Mouse (Mus musculus) embryonic facial prominence, embryonic 14.5 days (tissue): ENCODE measurements at regions not wholly inside any gene's neighbourhood (a gene's known extent, or its start where the extent isn't known, plus 50 kb on each side); places are given as distances from the start of the nearest gene placed in this dataset.
A peak's percentile ranks its signal among the peaks of the same experiment; 100 is the strongest.

Experiments used
- ATAC-seq: fragments of 200-750 bp; cut with Nextera tagmentation; 2 replicates; pipeline ENCODE4 v1.8.0; 2017; ENCODE audit warnings: low read depth, moderate number of reproducible peaks, moderate TSS enrichment
- DNase-seq: peaks from one replicate; pipeline ENCODE4 v3.0.0-alpha.2; 2015; ENCODE audit warnings: low spot score
- H3K27ac ChIP-seq: fragments of 300-500 bp; sonication (generic); replicated peaks from 2 replicates; pipeline ENCODE4 v1.5.1; 2014; ENCODE audit warnings: low read depth, mild to moderate bottlenecking, low read length, moderate library complexity
- H3K27me3 ChIP-seq: fragments of 300-500 bp; sonication (generic); replicated peaks from 2 replicates; pipeline ENCODE4 v1.6.1; 2014; ENCODE audit warnings: low read length; ENCODE audit not compliant: control insufficient read depth, insufficient read depth
- H3K36me3 ChIP-seq: fragments of 300-500 bp; sonication (generic); 2 replicates; pipeline ENCODE4 v1.6.1; 2014; ENCODE audit warnings: low read length, mixed read lengths; ENCODE audit not compliant: control insufficient read depth, insufficient read depth
- H3K4me1 ChIP-seq: fragments of 300-500 bp; sonication (generic); 2 replicates; pipeline ENCODE4 v1.6.1; 2014; ENCODE audit warnings: antibody characterized with exemption, low read length; ENCODE audit not compliant: control insufficient read depth, insufficient read depth
- H3K4me2 ChIP-seq: fragments of 300-500 bp; sonication (generic); 2 replicates; pipeline ENCODE4 v1.6.1; 2014; ENCODE audit warnings: low read depth, mild to moderate bottlenecking, low read length, moderate library complexity, mixed read lengths
- H3K4me3 ChIP-seq: fragments of 300-500 bp; sonication (generic); 2 replicates; pipeline ENCODE4 v1.5.1; 2014; ENCODE audit warnings: low read depth, mild to moderate bottlenecking, low read length
- H3K9ac ChIP-seq: fragments of 300-500 bp; sonication (generic); 2 replicates; pipeline ENCODE4 v1.6.1; 2014; ENCODE audit warnings: low read depth, mild to moderate bottlenecking, low read length, moderate library complexity, mixed read lengths
- H3K9me3 ChIP-seq: fragments of 300-500 bp; sonication (generic); 2 replicates; pipeline ENCODE4 v1.6.1; 2016; ENCODE audit warnings: low read length; ENCODE audit not compliant: control insufficient read depth
- WGBS: fragments of 180-500 bp; shearing (Covaris S2); extraction: QIAGEN DNeasy Blood & Tissue Kit; methylation state at CpG from one replicate; pipeline ENCODE4 v1.1.7; 2014; 5-methylcytosine and 5-hydroxymethylcytosine counted together

- Histone ChIP-seq H3K9ac (no peak overlapping the region), H3K27ac (no peak overlapping the region), H3K36me3 (no peaks in the 10 kb centered on the region), H3K9me3 (no peaks in the 10 kb centered on the region), H3K4me3 (no peak overlapping the region), H3K4me2 (no peak overlapping the region), H3K27me3 (no peaks in the 10 kb centered on the region), H3K4me1 (no peaks in the 10 kb centered on the region)
- ATAC-seq (no peak), DNase-seq (no peak)
- 81% methylated on average over 7 of the region's 7 CpGs for WGBS
These were observed 96.4 kb downstream of the Nedd1 start for GRCm38 (mm10) chr10:92625781-92626180.

- no peaks in the 10 kb centered on the region for H3K36me3 ChIP-seq
- H3K9ac ChIP-seq = no peak overlapping the region
- no peaks in the 10 kb centered on the region for H3K4me1 ChIP-seq
- H3K27ac ChIP-seq = no peak overlapping the region
- H3K9me3 ChIP-seq = no peaks in the 10 kb centered on the region
- 65% methylated on average over 4 of the region's 5 CpGs for WGBS
- ATAC-seq = no peak
- no peak overlapping the region for H3K4me3 ChIP-seq
- H3K4me2 ChIP-seq = no peak overlapping the region
- DNase-seq = peak; percentile 45
- H3K27me3 ChIP-seq = no peaks in the 10 kb centered on the region
These were observed 106.4 kb downstream of the Nedd1 start for GRCm38 (mm10) chr10:92615684-92616379.

- Histone ChIP-seq H3K9me3 (no peaks in the 10 kb centered on the region), H3K4me1 (no peaks in the 10 kb centered on the region), H3K27me3 (no peaks in the 10 kb centered on the region), H3K36me3 (no peaks in the 10 kb centered on the region), H3K9ac (no peak overlapping the region), H3K27ac (no peak overlapping the region), H3K4me2 (no peak overlapping the region), H3K4me3 (no peak overlapping the region)
- 70% methylated on average over 6 of the region's 6 CpGs for WGBS
- no peak for ATAC-seq
- DNase-seq = no peak
These were observed 107.9 kb downstream of the Nedd1 start for GRCm38 (mm10) chr10:92614341-92614740.

GRCm38 (mm10) chr10:92611060-92611459, 111.2 kb downstream of the Nedd1 start:
- H3K4me2 ChIP-seq = no peak overlapping the region
- H3K9ac ChIP-seq = no peak overlapping the region
- H3K36me3 ChIP-seq = no peaks in the 10 kb centered on the region
- H3K27me3 ChIP-seq = no peaks in the 10 kb centered on the region
- H3K27ac ChIP-seq = no peak overlapping the region
- H3K4me1 ChIP-seq = no peaks in the 10 kb centered on the region
- 81% methylated on average over 3 of the region's 3 CpGs for WGBS
- DNase-seq = no peak
- H3K9me3 ChIP-seq = no peaks in the 10 kb centered on the region
- ATAC-seq = no peak
- no peak overlapping the region for H3K4me3 ChIP-seq

GRCm38 (mm10) chr10:92606761-92607160, 115.5 kb downstream of the Nedd1 start:
- Histone ChIP-seq H3K27me3 (no peaks in the 10 kb centered on the region), H3K4me1 (no peaks in the 10 kb centered on the region), H3K9ac (no peak overlapping the region), H3K27ac (no peak overlapping the region), H3K36me3 (no peaks in the 10 kb centered on the region), H3K4me2 (no peak overlapping the region), H3K4me3 (no peak overlapping the region), H3K9me3 (no peaks in the 10 kb centered on the region)
- ATAC-seq (no peak), DNase-seq (no peak)
- WGBS = 30% methylated on average over 4 of the region's 4 CpGs

- no peak for DNase-seq
These were observed 116.6 kb downstream of the Nedd1 start for GRCm38 (mm10) chr10:92605646-92606045.

GRCm38 (mm10) chr10:92600116-92600515, 122.1 kb downstream of the Nedd1 start:
- no peaks in the 10 kb centered on the region for H3K4me1 ChIP-seq
- no peak overlapping the region for H3K4me3 ChIP-seq
- ATAC-seq (no peak), DNase-seq (no peak)
- no peaks in the 10 kb centered on the region for H3K36me3 ChIP-seq
- H3K27ac ChIP-seq = no peak overlapping the region
- H3K9me3 ChIP-seq = no peaks in the 10 kb centered on the region
- no peak overlapping the region for H3K9ac ChIP-seq
- H3K27me3 ChIP-seq = no peaks in the 10 kb centered on the region
- H3K4me2 ChIP-seq = no peak overlapping the region
- 55% methylated on average over 4 of the region's 4 CpGs for WGBS

More at GRCm38 (mm10) chr10:92605646-92606045, 116.6 kb downstream of the Nedd1 start:
- Histone ChIP-seq H3K9me3 (no peaks in the 10 kb centered on the region), H3K9ac (no peak overlapping the region), H3K27ac (no peak overlapping the region), H3K4me1 (no peaks in the 10 kb centered on the region), H3K36me3 (no peaks in the 10 kb centered on the region), H3K4me2 (no peak overlapping the region), H3K27me3 (no peaks in the 10 kb centered on the region), H3K4me3 (no peak overlapping the region)
- 45% methylated on average over 3 of the region's 3 CpGs for WGBS
- no peak for ATAC-seq

- Histone ChIP-seq H3K9me3 (no peaks in the 10 kb centered on the region), H3K27me3 (no peaks in the 10 kb centered on the region), H3K4me2 (no peak overlapping the region), H3K4me1 (no peaks in the 10 kb centered on the region), H3K27ac (no peak overlapping the region), H3K4me3 (no peak overlapping the region), H3K9ac (no peak overlapping the region), H3K36me3 (no peaks in the 10 kb centered on the region)
- DNase-seq = no peak
- 32% methylated on average over 6 of the region's 6 CpGs for WGBS
- no peak for ATAC-seq
These were observed 126.5 kb downstream of the Nedd1 start for GRCm38 (mm10) chr10:92595496-92596355.
